Mouse (Mus musculus): ENCODE data around the gene Gtsf1l.

GRCm38 (mm10) chr2:163071590-163071989 lies 16.1 kb downstream of the Gtsf1l start:
- TF ChIP-seq CTCF (IDR thresholded peaks at IDR 0.05; ENCODE audit: low read depth, low read length) (no peak), POLR2A (IDR thresholded peaks at IDR 0.05; ENCODE audit: extremely low read depth, insufficient read depth, low read length) (no peak)
